Mouse (Mus musculus) urinary bladder, postnatal 10 days (tissue): ENCODE measurements around the gene Trpv2.

Experiments used
- DNase-seq: peaks from one replicate; pipeline ENCODE4 v3.0.0; 2022; ENCODE audit warnings: low spot score

The Trpv2 gene

DNA sequence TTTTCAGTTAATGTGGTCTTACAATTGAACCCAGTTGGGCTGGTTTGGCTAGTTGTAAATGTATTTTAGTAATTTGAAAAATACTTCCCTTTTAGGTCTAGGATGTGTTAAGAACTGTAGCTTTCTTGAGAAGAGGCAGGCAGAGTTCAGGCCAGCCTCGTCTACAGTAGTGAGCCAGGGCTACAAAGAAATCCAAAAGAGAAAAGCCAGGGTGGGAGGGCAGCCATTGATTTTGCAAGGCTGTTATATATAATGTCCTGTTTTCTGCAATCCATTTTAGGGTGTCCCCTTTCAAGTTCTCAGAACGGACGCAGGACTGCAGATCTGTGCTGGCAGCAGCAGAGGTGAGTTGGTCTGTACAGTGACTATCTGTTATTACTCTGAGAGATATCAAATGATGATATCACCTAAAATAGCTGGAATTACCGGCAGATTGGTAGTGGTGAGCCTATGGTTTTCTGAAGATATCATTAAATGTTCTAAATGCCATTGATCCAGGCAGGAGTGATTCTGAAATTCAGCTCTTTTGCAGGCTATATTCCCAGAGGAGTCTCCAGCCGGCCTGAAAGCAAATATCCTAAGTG lies 29.9 kb downstream of the Trpv2 start:
- DNase-seq = no peak

DNA sequence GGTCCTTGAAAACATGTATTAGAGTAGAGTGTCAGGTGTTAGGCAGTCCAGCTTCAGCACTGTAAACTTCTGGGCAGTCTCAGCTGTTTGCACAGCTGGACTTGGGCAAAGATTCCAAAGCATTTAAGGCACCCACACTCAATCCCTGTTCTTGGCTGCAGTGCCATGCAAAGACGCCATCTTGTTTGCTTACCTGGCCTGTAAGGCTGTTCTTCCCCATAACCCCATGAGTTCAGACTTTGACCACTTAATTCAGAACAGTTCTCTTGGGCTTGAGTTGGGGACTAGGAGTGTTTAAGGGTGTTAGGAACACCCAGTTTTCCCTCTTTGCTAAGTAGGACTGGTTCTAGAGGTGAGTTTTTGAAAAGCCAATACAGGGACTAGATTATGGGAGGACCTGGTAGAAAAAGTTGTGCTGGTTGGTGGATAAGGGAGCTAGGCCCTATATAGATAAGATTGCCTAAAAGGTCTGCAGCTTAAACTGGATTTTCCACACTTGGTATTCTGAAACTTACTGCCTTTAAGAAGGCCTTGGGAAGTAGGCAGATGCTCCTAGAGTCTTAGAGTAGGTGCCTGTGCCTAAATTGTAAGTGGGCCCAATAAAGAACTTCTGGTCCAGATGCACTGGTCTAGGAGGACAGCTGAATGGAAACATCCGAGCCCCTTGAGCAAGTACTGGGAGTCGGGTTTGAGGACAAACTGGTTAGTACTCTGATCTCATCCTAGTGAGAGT lies 30.8 kb downstream of the Trpv2 start:
- DNase-seq = no peak

DNA sequence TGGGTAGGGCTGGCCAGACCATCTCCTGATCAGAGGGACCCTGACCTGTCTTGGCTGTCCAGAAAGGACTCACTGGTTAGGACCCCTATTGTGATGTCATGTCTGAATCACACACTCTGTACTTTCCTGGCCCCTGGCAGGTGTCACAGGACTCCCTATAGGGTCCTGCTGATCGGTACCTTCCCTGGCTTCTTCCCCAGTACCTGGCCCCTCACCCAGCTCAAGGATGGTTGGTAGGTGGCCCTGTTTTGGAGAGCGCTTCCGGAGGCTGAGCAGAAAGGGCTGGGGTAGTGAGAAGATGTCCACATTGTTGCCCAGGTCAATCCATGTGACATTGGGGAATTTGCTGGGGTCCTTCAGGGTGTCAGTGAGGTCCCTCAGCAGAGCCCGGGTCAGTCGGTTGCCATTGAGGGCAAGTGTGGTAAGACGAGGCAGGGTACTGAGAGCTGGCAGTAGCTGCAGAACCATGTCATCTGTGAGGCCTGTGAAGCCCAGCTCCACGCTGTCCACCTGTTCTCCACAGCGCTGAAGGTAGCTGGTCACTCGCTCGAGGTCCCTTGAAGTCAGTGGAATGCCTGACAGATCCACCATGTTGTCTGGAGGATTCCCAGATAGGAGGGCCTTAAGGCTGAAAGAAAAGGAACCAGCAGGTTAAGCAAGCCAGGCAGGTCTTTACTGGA lies 31.5 kb downstream of the Trpv2 start:
- no peak for DNase-seq

DNA sequence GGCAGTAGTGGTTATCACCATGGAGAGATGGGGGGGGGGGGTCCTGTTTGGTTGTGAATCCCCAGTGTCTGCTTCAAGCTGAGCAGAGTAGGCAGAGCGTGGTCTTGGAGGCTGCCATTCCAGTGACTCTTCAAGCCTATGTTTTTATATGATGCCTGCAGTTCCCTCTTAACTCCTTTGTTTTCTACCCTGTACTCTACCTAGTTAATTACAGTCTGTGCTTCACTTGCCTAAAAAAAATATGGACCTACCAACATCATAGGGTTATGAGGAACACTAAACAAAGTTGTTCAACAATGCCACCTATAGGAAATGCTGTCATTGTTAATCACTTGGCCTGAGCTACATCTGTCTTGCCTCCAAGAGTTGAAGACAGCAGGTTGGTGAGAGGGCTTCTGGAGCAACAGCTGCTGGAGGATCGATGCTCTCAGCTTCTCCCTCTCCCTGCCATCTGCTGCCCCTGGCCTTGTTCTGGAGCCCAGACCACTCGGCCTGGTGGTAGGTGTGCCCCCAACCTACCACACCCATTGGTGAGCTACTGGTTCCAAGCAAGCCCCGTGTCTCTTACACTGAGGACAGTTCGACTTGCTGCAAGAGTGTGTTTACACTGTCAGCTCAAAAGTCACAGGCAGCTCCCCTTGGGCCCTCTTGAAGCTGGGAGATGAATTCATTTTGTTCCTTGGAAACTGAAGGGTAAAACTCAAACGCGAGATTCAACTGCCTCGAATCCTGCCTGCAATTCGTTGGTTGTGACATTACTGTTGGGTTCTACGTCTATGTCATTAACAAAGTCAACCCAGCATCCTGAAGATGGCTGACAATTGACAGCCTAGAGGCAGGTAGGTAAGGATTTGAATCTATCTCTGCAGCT lies 32.2 kb downstream of the Trpv2 start:
- no peak for DNase-seq

DNA sequence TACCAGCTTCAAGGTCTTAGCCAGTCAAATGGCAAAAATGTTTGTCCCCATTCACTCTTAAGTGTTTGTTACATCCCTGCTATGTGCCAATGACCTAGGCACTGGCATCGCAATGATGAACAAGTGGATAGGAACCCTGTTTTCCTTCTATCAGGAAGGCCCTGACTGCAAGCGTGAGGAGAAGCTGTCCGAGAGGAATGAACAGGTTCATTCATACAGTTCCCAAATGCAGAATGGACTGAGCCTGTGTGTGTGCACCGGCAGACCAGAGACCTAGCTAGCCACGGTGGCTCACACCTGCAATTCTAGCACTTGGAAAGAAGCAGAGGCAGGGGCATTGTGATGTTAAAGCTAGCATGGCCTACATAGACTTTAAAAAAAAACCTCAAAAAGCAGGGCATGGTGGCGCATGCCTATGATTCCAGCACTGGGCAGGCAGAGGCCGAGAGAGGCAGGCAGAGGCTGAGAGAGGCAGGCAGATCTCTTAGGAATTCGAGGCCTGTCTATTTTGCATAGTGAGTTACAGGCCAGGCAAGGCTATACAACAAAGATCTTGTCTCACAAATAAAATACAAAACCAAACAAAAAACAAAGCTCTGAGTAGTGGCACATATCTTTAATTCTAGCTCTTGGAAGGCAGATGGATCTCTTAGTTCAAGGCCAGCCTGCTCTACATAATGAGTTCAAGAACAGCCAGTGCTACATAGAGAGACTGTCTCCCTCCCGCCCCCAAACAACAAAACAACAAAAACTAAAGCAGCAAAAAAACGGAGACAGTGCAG lies 33.1 kb downstream of the Trpv2 start:
- DNase-seq = no peak

DNA sequence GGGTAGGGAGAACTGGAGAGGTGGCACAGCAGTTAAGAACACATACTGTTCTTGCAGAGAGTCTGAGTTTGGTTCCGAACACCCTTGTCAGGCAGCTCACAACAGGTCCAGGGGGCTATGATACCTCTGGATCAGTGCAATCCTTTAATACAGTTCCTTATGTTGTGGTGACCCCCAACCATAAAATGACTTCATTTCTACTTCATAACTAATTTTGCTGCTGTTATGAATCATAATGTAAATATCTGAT lies 33.6 kb downstream of the Trpv2 start:
- no peak for DNase-seq

DNA sequence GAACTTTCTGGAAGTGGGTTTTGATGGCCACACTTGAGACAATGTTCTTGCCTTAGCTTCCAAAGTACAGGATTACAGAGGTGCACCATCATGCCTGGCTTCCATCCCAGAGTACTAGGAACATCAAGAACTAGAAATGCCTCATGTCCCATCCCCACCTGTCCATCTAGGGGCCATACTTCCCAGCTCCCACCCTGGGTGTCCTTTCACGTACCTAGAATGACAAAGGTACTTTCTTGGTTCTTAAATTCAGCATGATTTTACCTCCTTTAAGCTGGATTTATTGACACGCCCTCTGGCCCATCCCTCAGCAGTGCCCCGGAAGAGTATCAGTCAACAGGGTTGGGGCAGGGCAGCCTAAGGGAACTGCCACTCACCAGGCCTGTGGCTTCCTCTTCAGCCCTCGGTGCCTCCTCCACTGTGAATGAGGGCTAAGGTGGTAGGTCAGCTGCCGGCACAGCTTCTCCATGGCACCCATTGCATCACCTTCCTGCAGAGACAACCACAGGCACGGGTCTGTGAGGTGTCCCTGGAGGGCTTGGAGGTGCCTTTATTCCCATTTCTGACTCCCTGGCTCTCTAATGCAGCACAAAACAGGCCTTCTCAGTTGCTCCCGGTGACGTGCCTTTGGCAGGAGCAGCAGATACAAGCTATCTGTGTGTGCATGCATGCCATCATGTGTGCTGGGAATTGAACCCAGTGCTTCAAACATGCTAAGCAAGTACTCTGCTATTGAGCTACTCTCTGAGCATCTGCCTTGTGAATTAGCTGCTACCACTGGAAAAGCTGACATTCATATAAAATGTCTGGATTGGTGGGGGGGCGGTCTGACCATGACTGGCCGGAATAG lies 34.8 kb downstream of the Trpv2 start:
- DNase-seq = no peak

DNA sequence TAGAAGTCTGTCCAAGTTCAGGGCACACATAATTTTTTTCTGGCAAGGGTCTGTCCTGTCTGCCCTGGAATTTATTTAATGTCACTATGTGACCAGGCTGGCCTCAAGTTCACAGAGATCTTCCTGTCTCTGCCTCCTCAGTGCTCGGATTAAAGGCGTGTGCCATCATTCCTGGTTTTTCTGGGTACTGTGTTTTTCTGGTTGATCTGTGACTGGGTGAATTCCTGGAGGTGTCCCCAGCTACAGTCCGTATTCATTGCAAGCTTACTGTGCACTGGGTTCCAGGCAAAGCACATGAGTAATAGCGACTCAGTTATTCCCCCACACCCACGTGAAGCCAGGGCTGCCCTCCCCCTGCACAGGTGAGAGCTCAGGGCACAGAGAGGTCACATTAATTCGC lies 36.0 kb downstream of the Trpv2 start:
- DNase-seq = no peak

DNA sequence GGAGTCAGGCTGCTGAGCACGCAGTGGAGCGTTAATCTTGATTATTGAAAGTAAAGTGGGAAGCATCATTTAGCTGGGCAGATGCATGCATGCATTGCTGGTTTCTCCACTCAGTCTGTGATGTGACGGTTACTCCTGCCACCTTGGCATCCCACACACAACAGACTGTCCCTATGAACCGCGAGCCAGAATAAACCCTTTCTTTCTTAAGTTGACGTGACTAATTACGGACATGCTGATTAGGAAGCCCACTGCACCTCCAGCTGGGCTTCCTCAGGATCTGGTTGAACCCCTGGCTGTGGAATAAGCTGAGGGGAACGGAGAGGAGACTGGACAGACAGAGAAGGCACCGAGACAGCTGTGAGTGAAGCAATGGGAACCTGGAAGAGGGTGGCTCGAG lies 38.3 kb downstream of the Trpv2 start:
- no peak for DNase-seq

DNA sequence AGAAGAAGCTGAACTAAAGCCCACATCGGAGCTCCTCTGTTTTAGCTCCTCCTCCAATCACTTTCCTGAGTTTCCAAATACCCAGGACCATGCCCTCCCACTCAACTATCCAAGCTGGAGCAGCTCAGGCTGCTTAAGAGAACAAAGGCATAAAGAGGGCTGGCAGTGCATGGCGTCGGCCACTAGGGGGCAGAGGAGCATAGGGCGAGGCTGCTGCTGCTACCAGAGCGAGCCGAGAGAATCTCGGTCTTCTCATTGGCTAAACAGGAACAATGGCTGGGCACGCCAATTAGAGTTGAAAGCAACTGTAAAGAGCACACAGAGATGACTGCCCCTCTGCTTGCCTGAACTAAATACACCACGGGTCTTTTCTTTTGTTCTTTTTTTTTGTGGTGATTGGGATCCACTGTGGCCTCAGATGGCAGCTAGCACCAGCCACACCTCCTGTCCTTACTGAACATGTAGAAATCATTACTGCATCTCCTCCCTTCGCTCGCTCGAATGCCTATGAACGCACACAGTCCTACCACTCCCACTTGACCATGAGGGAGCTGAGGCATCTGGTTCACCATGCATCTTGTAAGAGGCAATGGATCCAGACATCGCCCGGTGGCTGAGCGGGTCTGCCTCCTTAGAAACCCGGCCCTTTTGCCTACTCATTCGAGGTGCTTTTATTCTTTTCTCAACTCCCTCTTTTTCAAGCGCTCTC lies 39.5 kb downstream of the Trpv2 start:
- DNase-seq = peak; percentile 78

DNA sequence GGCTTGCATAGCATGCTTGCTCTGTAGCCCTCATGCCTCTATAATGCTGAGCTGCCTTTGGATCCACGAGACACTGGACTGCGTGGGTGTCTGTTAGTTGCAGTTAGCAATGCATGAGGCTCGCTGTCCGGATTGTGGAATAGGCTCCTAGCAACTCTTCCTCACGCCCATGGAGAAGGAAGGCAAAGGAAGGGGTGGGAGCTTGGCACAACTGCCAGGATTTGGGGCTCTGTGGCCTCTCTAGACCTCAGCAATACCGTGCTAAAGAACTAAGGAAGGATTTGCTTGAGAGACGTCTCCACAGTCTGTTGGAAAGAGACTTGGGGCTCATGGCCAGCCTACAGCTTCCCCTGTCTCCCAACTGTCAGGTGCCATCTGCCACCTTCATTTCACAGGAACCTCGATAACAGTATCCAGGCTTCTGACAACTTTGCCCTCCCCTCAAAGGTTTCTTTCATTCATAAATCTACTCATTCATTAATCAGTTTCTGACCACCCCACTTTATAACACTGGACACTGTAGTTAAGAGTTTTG lies 40.7 kb downstream of the Trpv2 start:
- DNase-seq = no peak

DNA sequence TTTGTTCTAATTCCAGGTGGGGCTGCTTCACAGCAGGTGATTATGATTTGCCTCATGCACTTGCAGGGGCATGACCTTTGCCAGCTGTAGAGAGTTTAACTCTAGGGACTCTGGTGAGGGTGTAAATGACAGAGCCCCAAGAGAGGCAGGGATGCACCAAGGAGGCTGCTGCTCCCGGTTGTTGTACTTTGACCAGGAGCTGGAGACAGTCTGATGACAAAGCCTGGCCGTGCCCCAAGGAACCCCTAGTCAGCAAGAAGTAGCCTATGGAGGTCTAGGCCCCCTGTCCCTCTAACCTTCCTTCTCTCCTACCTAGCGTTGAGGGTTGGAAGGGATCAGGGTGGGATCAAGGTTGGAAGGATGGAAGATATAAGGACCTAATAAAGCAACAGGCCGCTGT lies 41.2 kb downstream of the Trpv2 start:
- no peak for DNase-seq

DNA sequence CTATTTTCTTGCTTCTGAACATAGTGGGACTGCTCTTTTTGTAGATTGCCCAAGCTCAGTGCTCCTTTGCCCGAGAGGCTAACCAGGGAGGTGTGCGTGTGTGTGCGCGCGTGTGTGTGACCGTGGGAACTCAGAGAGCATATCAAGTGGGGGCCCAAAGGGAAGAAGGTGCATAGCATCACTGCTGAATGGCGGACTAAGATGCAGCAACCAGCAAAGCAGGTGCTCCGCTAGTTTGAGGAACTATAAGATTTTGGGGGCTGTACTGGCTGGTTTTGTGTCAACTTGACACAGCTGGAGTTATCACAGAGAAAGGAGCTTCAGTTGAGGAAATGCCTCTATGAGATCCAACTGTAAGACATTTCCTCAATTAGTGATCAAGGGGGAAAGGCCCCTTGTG lies 46.8 kb downstream of the Trpv2 start:
- no peak for DNase-seq

DNA sequence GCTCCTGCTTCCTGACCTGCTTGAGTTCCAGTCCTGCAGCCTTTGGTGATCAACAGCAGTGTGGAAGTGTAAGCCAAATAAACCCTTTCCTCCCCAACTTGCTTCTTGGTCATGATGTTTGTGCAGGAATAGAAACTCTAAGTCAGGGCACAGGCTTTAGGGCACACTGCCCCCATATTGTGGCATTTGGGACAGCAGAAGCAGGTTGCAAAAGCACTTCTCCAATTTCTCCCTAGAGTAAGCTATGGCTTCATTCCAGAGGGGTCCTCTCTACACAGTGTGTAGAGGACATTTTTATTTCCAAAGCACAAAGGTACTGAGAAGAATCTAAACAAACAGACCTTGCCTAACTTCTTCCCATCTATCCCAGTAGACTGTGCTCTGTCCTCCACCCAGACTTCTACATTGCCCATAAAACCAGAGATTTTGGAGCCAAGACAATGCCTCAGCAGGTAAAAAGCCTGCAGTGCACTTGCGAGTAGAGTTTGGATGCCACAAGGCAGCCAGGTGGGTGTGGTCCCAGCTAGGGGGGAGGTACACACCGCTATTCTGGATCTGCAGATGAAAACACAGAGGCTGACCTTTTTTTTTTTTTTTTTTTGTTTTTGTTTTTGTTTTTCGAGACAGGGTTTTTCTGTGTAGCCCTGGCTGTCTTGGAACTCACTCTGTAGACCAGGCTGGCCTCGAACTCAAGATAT lies 47.4 kb downstream of the Trpv2 start:
- DNase-seq = no peak

DNA sequence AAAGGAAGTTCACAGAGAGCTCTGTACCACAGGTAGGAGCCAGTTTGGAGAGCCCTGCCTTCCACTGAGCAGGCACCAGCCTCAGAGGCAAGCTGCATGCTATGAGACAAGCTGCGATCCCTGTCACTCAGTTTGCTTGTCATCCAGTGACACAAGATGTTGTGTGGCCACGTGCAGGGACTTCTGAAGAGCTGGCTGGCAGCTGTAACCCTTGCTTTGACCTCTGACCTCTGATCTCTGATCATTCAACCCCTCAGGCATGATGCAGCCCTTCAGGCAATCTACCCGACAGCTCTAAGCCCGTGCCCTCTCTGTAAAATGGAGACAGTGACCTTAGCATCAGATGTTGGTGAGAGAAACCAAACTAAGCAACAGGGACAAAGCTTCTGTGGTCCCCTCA lies 48.6 kb downstream of the Trpv2 start:
- DNase-seq = no peak

DNA sequence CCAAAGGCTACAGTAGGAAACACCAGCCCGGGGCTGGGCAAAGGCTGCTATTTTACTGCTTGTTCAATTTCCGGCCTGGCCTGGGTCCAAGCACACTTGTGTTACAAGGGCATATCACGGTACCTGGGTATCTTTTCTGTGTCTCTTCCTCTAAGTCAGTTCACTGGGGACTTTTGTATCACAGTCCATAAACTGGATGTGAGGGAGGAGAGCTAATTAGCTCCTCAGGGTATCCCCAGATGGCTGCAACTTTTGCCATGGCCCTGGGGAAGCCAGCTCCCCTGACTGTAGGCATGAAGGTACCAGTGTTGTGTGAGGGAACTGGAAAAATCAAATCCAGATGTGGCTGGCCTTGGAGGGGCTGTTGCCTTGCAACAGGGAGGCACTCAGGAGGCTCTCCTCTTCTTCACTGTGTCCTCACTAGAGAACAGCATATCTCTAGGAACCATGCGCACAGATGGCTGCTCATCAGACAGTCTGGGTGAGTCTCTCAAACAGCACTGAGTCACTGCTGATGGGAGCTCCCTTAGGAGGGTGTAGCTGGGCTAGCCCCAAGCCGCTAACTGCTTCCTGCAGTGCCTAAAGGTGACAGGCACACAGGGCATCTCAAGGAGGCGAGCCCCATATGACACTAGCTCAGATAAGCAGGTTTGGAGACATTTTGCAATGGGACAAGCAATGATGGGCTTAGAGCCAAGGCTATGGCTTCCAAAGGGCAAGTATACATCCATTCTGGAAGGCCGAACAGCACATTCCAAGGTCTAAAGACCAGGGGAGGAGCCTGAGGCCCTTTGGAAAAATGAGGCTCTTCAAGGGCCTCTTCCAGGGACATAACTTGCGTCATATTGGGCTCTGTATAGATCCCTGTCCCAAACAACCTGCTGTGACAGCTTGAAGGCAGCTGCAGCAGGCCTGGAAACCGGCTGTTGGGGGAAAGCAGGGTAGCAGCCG lies 50.3 kb downstream of the Trpv2 start:
- DNase-seq = no peak

DNA sequence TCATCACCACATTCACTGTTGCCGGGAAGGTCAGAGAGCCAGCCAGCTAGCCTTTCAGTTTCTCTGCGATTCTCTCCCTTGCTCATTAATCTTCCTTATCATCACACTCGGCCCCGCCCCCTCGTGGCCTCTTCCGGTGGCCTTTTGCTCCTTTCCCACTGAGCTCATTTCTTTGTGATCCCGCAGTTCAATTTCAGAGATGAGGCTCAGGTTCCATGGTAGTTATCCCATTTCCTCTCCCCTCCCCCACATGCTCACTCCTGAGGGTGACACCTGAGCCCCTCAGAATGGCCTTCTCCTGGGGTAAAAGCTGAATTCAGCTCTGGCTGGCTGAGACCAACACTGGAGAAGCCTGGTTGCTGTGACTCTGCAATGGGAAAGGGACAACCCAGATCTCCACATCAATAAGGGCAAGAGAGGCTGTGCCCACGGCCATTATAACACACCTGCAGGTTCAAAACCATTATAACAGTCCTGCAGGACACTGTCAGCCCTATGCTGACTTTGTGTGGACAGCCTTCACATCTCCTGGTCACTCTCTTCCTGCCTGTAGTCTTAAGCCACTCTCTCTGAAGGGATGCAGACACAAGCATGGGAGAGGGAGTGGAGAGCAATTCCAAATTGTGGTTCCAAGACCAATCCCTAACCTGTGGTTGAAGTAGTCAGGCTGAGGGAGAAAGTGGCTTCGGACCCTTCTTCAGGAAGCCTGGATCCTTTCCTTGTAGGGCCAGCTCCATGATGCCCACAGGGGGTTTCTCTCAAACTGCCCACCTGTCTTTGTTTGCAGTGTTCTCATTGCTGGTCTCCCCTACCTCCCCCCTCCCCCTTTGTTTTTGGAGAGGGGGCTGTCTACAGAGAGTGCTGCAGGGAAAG lies 55.3 kb downstream of the Trpv2 start:
- no peak for DNase-seq
